Mouse (Mus musculus) brain, embryonic 14.5 days (tissue): ENCODE measurements at regions not wholly inside any gene's neighbourhood (a gene's known extent, or its start where the extent isn't known, plus 50 kb on each side); places are given as distances from the start of the nearest gene placed in this dataset.

ENCODE experiments used
- CTCF ChIP-seq: fragments of 200-500 bp; IDR thresholded peaks from 2 replicates; pipeline ENCODE4 v1.5.1; 2012; ENCODE audit warnings: inconsistent platforms, mild to moderate bottlenecking, moderate library complexity, borderline replicate concordance; ENCODE audit not compliant: insufficient read depth, insufficient read length; ENCODE audit errors: extremely low read depth
- POLR2A ChIP-seq: fragments of 200-500 bp; IDR thresholded peaks from 2 replicates; pipeline ENCODE4 v1.6.1; 2012; ENCODE audit warnings: mild to moderate bottlenecking, inconsistent platforms, borderline replicate concordance; ENCODE audit not compliant: poor library complexity, insufficient read depth, insufficient read length, severe bottlenecking; ENCODE audit errors: extremely low read depth

DNA sequence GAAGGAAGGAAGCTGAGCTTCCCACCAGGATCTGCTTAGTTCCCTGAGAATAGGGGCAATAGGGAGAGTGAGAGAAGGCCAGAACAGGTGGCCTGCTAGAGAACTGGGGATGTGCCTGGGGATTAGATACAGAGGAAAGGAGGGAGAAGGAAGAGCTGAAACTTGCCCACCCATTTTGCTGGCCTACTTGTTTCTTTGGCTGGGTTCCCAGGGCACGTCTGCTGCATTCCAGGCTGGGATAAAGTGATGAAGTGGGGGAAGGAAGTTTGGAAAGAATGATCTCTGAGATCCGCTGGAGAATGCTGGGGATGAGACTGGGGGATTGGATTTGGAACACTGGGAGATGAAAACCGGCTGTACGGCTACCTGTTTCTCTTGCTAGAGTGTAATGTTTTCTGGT is 272.8 kb upstream of the Cited2 start:
- TF ChIP-seq CTCF (no peak), POLR2A (no peak)
